Mouse (Mus musculus) stomach, embryonic 14.5 days (tissue): Measurements from ENCODE around the gene Klhl24. TPM values are rescaled to one million over a fixed set of nuclear protein-coding genes. Genes with fewer than 3 reads are reported as not detected.

ENCODE experiments used
- ATAC-seq: fragments of 200-750 bp; cut with Nextera tagmentation; 2 replicates; pipeline ENCODE4 v1.8.0; 2017; ENCODE audit warnings: low read depth, moderate TSS enrichment; ENCODE audit not compliant: insufficient number of reproducible peaks, insufficient read depth, low FRiP score
- H3K27ac ChIP-seq: fragments of 300-500 bp; sonication (generic); 2 replicates; pipeline ENCODE4 v1.5.1; 2014; ENCODE audit warnings: mild to moderate bottlenecking, low read length, moderate library complexity, mixed read lengths
- H3K27me3 ChIP-seq: fragments of 300-500 bp; sonication (generic); 2 replicates; pipeline ENCODE4 v1.6.1; 2014; ENCODE audit warnings: low read length, control low read depth, mixed read lengths; ENCODE audit not compliant: control insufficient read depth, insufficient read depth
- H3K36me3 ChIP-seq: fragments of 300-500 bp; sonication (generic); 2 replicates; pipeline ENCODE4 v1.6.1; 2014; ENCODE audit warnings: mild to moderate bottlenecking, control low read depth, low read length, moderate library complexity, mixed read lengths; ENCODE audit not compliant: control insufficient read depth, insufficient read depth
- H3K4me1 ChIP-seq: fragments of 300-500 bp; sonication (generic); 2 replicates; pipeline ENCODE4 v1.6.1; 2014; ENCODE audit warnings: low read length, control low read depth, mixed read lengths; ENCODE audit not compliant: control insufficient read depth, insufficient read depth
- H3K4me2 ChIP-seq: fragments of 300-500 bp; sonication (generic); replicated peaks from 2 replicates; pipeline ENCODE4 v1.6.1; 2014; ENCODE audit warnings: low read depth, low read length, control low read depth
- H3K4me3 ChIP-seq: fragments of 300-500 bp; sonication (generic); 2 replicates; pipeline ENCODE4 v1.5.1; 2014; ENCODE audit warnings: low read depth, low read length, control low read depth
- H3K9ac ChIP-seq: fragments of 300-500 bp; sonication (generic); replicated peaks from 2 replicates; pipeline ENCODE4 v1.6.1; 2014; ENCODE audit warnings: low read depth, mild to moderate bottlenecking, control low read depth, low read length, moderate library complexity, mixed read lengths
- H3K9me3 ChIP-seq: fragments of 300-500 bp; sonication (generic); 2 replicates; pipeline ENCODE4 v1.6.1; 2016; ENCODE audit warnings: low read depth, low read length, control low read depth; ENCODE audit not compliant: control insufficient read depth
- WGBS: fragments of 180-500 bp; shearing (Covaris S2); extraction: QIAGEN DNeasy Blood & Tissue Kit; methylation state at CpG from one replicate; pipeline ENCODE4 v1.1.7; 2014; 5-methylcytosine and 5-hydroxymethylcytosine counted together
- polyA plus RNA-seq: library from polyadenylated mRNA; unstranded; fragments of >200 nt; fragmentation: Nextera tagmentation; extraction: Ambion mirVana; gene quantifications from 2 replicates; pipeline ENCODE4 v1.2.1, GENCODE M21; 2014

The Klhl24 gene
- polyA plus RNA-seq, 1 experiment from 2014 or later, result 32.6 TPM

- H3K4me1 ChIP-seq, result no peaks in the 10 kb centered on the region; the same call in 1 of the 2 replicates
- H3K4me3 ChIP-seq, result no peak overlapping the region
- WGBS, result 90% methylated on average over 3 of the region's 3 CpGs
- H3K9ac ChIP-seq, result no peak overlapping the region
- H3K27ac ChIP-seq, result no peak overlapping the region
- H3K27me3 ChIP-seq, result no peaks in the 10 kb centered on the region
- no peak overlapping the region for H3K4me2 ChIP-seq
- no peak for ATAC-seq
- H3K9me3 ChIP-seq, result no peaks in the 10 kb centered on the region
- H3K36me3 ChIP-seq, result no peaks in the 10 kb centered on the region
Measured at GRCm38 (mm10) chr16:20089636-20090035, 7.7 kb upstream of the Klhl24 start.

GRCm38 (mm10) chr16:20090921-20091575 lies 6.3 kb upstream of the Klhl24 start:
- no peak overlapping the region for H3K4me2 ChIP-seq
- no peaks in the 10 kb centered on the region for H3K27me3 ChIP-seq
- H3K27ac ChIP-seq, result no peak overlapping the region
- H3K36me3 ChIP-seq, result no peaks in the 10 kb centered on the region
- WGBS, result 9% methylated on average over 5 of the region's 5 CpGs
- H3K9me3 ChIP-seq, result no peaks in the 10 kb centered on the region
- no peak overlapping the region for H3K4me3 ChIP-seq
- no peaks in the 10 kb centered on the region; the same call in 1 of the 2 replicates for H3K4me1 ChIP-seq
- H3K9ac ChIP-seq, result no peak overlapping the region
- no peak for ATAC-seq

- Histone ChIP-seq H3K4me2 (no peak overlapping the region), H3K9ac (no peak overlapping the region), H3K9me3 (no peaks in the 10 kb centered on the region), H3K36me3 (no peaks in the 10 kb centered on the region), H3K4me3 (no peak overlapping the region), H3K27ac (no peak overlapping the region), H3K27me3 (no peaks in the 10 kb centered on the region), H3K4me1 (no peaks in the 10 kb centered on the region)
- ATAC-seq, result no peak
- 79% methylated on average over 2 of the region's 2 CpGs for WGBS
Measured at GRCm38 (mm10) chr16:20095966-20096365, 1.4 kb upstream of the Klhl24 start.

GRCm38 (mm10) chr16:20097711-20098374 lies 501 bp downstream of the Klhl24 start:
- Histone ChIP-seq H3K36me3 (no peaks in the 10 kb centered on the region), H3K9ac (peak overlapping the region; percentile 60), H3K4me2 (peak overlapping the region; percentile 43), H3K27ac (peak overlapping the region; percentile 90), H3K9me3 (no peaks in the 10 kb centered on the region), H3K27me3 (no peaks in the 10 kb centered on the region), H3K4me3 (peak overlapping the region; percentile 59), H3K4me1 (no peaks in the 10 kb centered on the region)
- under 1% methylated on average over 61 of the region's 61 CpGs for WGBS
- ATAC-seq, result peak; percentile 93

- 7% methylated on average over 4 of the region's 4 CpGs for WGBS
- no peak for ATAC-seq
Measured at GRCm38 (mm10) chr16:20098375-20098727, 1.0 kb downstream of the Klhl24 start.

GRCm38 (mm10) chr16:20098866-20099629 lies 1.7 kb downstream of the Klhl24 start:
- Histone ChIP-seq H3K4me1 (no peaks in the 10 kb centered on the region), H3K4me2 (no peak overlapping the region), H3K9ac (no peak overlapping the region), H3K27me3 (no peaks in the 10 kb centered on the region), H3K36me3 (peaks cover 7% of the 10 kb centered on the region; the same call in 1 of the 2 replicates), H3K9me3 (peaks cover 6% of the 10 kb centered on the region), H3K27ac (no peak overlapping the region), H3K4me3 (no peak overlapping the region)
- 90% methylated on average over 6 of the region's 6 CpGs for WGBS
- ATAC-seq, result no peak

More at GRCm38 (mm10) chr16:20098375-20098727, 1.0 kb downstream of the Klhl24 start:
- no peaks in the 10 kb centered on the region for H3K4me1 ChIP-seq
- H3K4me2 ChIP-seq, result peak overlapping the region; percentile 43
- H3K4me3 ChIP-seq, result peak overlapping the region; percentile 59
- peaks cover 2% of the 10 kb centered on the region; the same call in 1 of the 2 replicates for H3K9me3 ChIP-seq
- peak overlapping the region; percentile 90; the same call in 1 of the 2 replicates for H3K27ac ChIP-seq
- H3K27me3 ChIP-seq, result no peaks in the 10 kb centered on the region
- H3K36me3 ChIP-seq, result peaks cover 3% of the 10 kb centered on the region; the same call in 1 of the 2 replicates
- peak overlapping the region; percentile 60 for H3K9ac ChIP-seq

GRCm38 (mm10) chr16:20106996-20107395 lies 9.7 kb downstream of the Klhl24 start:
- Histone ChIP-seq H3K4me1 (no peaks in the 10 kb centered on the region), H3K4me2 (no peak overlapping the region), H3K27me3 (no peaks in the 10 kb centered on the region), H3K27ac (no peak overlapping the region), H3K9me3 (peaks cover 6% of the 10 kb centered on the region), H3K4me3 (no peak overlapping the region), H3K36me3 (peaks cover 29% of the 10 kb centered on the region), H3K9ac (no peak overlapping the region)
- no peak for ATAC-seq
- 93% methylated on average over 8 of the region's 8 CpGs for WGBS

- H3K9ac ChIP-seq, result no peak overlapping the region
- H3K9me3 ChIP-seq, result no peaks in the 10 kb centered on the region
- WGBS, result 95% methylated on average over 6 of the region's 6 CpGs
- H3K36me3 ChIP-seq, result peaks cover 27% of the 10 kb centered on the region
- no peak overlapping the region for H3K4me3 ChIP-seq
- H3K27me3 ChIP-seq, result no peaks in the 10 kb centered on the region
- no peak overlapping the region for H3K27ac ChIP-seq
- H3K4me2 ChIP-seq, result no peak overlapping the region
- H3K4me1 ChIP-seq, result no peaks in the 10 kb centered on the region
- ATAC-seq, result no peak
Measured at GRCm38 (mm10) chr16:20108961-20109360, 11.6 kb downstream of the Klhl24 start.
